Mouse (Mus musculus) urinary bladder, postnatal 4 days (tissue): Measurements from ENCODE around the gene Epdr1.
"Not testable (repeated sequence)": the region's sequence is repeated elsewhere in the genome, so short reads cannot be mapped to it uniquely, and the experiment has no call there.

Source experiments
- DNase-seq, 2 experiments: peaks; one replicate each; pipeline ENCODE4 v3.0.0; 2021 to 2022; ENCODE audit warnings: low spot score in 2 of 2

Epdr1 gene

DNA sequence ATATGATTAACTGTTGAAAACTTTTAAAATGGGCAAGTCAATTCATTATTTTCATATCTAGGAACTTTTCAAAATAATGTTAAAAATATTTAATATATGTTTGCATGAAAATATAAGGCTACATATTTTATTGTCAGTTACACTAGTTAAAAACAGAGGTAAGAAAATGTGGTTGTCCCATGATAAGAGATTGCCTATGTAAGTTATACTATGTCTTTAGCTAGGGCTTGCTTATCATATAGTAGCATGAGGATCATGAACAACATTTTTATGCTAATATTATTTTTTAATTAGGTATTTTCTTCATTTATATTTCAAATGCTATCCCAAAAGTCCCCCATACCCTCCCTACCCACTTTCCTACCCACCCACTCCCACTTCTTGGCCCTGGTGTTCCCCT, 14.8 kb downstream of the Epdr1 start:
- DNase-seq, result no peak

DNA sequence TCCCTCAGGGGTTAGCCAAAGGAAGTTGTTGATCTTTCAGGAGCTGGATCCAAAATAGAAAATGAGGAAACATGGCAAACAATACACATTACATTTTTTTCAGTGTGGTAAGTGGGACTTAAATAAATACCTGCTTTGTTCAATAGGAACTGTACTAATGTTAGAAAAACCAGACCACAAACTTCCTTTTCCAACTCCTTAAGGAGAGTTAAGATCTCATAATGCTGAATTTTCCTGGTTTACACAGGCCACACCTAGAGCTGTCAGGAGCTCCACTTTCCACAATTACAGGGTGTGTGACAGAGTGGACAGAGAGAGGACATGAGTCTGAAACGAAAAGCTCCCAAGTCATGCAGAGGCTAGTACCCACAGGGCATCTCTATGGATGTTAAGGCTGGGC, 16.0 kb downstream of the Epdr1 start:
- DNase-seq, result no peak

- DNase-seq, result no peak
Measured at GRCm38 (mm10) chr13:19602531-19602930, 17.2 kb downstream of the Epdr1 start.

DNA sequence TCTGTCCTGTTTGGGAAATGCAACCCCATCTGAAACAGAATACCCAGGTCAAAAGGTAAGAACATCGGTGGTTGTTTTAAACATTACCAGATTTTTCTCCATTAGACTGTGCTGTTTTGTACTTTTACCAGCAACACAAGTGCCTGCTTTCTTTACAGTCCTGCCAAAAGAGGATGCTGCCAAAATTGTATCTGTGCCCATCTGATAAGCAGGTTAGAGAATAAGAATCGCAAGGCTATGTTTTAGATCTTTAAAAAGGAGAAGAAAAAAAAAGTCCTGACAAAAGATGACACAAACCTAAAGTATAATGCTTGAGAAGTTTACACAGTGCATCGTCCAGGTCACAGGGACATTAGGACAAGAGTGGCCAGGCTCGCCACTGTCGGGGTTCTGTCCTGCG, 20.5 kb downstream of the Epdr1 start:
- DNase-seq, result no peak

DNA sequence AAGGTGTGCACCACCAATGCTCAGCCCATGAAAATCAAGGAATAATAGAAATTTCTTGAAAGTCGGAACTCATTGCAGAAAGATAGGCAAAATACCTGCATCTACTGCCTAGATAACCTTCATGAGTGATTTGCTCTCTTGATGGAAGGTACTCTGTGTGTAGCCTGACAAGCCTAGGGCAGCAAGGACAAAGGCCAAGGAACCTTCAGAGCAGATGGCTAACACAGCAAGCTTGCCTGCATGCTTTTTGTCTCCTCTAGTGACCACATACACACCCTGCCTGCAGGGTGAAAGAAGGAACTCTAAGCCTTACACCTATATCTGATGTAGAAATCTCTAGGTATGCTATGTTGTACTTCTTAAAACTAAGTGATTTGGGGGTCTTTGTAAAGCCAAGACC, 24.6 kb downstream of the Epdr1 start:
- no peak for DNase-seq

DNA sequence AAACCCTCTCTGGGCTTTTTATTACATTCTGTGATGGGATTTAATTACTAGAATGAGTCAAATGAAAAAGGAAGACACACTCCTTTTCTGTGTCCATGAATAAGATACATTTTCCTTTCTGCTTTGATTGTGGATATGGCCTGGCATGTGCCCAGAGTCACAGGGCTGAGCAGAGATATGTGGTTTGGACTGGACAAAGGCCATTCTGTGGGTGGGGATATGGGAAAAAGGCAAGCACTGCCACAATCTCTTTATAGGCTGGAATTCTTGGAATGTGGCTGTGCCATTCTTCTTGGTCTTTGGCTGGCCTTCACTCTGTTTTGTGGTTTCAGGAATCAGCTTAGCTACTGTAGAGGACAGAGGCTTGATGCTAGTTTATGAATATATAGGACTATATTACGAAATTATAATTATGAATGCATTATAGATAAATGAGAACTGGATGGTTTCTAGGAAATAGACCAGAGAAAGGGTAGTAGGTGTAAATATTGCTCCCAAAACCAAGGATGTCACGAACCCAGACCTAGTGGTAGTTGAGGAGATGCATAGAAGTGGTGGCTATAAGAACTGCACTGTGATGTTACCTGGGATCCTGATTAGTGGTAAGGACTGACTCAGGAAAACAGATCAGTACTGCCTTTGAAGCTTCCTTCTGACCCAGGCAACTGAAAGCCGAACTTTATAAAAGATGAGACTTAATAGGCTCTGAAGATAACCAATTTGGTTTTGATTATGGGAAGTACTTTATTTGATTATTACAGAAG, 28.5 kb downstream of the Epdr1 start:
- DNase-seq, result peak in 1 of 2 experiments; percentile 30

DNA sequence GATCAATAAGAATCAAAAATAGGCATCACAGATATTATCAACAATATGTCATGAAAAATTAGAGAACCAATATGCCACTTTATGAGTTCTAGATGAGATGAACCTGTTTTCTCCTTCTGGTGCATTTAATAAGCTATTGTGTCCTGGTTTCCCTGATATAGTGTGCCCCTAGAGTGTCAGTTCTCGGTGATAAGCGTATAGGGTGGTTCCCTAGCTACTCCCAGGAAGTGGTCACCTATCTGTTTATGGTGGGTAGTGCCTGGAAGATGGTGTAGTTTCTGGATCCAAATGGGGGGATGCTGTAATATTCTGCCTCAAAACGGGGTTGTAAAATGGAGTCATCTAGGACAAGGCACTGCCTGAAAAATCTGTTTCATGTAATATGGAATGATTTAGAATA, 43.8 kb downstream of the Epdr1 start:
- no peak for DNase-seq

- DNase-seq, result not testable (repeated sequence)
Measured at GRCm38 (mm10) chr13:19574723-19575122, 45.0 kb downstream of the Epdr1 start.

DNA sequence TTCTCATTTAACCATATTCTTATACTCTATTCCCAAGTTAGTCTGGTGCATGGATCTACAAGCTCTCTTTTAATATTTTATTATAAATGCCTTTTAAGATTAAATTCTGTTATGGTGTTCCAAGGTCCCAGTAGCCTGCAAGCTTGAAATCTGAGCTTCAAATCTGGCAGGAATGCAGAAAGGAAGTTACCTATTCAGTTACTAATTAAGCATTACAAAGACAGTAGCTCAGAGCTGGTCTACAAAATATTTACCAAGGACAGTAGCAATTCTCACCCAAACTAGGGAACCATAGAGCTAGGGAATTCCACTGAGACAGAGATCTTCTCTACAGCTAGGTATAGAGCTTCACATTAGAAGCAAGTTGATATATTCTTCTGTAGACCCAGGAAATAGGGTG, 49.6 kb downstream of the Epdr1 start:
- DNase-seq, result not testable (repeated sequence)

DNA sequence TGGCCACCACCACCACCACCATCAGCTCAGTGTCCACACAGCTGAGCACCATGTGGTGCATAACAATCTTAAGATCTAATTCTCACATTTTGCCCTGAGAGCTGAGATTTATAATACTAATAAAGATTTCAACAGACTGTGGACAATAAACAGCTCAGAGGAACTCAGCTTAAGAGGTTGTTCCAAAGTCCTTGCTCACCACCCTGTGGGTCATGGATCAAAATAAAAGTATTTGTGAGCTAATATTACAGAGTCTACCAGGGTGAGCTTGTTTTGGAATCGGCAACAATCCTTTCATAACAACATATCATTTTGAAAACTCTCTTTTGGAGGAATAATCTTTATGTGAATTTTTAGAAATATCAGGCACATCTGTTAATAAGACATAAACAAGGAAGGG, 57.2 kb downstream of the Epdr1 start:
- no peak for DNase-seq

DNA sequence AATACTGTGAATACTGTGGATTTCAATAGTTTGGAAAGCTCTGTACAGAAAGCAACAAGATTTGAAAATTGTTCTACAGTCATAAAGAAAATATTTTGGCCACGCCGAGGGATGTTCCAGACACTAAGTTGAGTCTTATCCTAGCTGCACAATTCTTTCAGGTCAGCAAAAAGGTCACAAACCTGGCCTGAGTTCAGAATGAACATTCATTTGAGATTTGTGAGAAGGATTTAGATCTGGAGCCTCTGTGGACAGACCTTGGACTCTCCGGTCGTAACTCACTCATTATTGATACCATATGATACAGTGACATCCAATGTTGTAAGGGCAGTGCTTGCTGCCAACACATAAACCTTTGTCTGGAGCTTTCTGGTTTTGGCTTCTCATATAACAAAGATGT, 64.3 kb downstream of the Epdr1 start:
- no peak for DNase-seq
